Mouse (Mus musculus): ENCODE data around the gene N4bp3. TPM values are rescaled to one million over a fixed set of nuclear protein-coding genes. Genes with fewer than 3 reads are reported as not detected.
"Not testable (repeated sequence)": the region's sequence is repeated elsewhere in the genome, so short reads cannot be mapped to it uniquely, and the experiment has no call there.

Gene N4bp3
- polyA plus RNA-seq, 1 experiment from 2014 or later: 43.9 TPM

GRCm38 (mm10) chr11:51635525-51636322, 14.9 kb downstream of the N4bp3 start, which contains the start of gene Rmnd5b:
Gene Rmnd5b, minus strand, starts transcription at chr11:51635896.
- ATAC-seq: peak; percentile 83
- Histone ChIP-seq H3K4me3 (ENCODE audit: low read depth, low read length) (peak within 1 kb of the TSS; percentile 69), H3K36me3 (ENCODE audit: insufficient read depth, low read length) (no peaks in the 10 kb centered on the region), H3K4me2 (replicated peaks; ENCODE audit: low read depth, low read length) (peak within 1 kb of the TSS; percentile 79), H3K4me1 (ENCODE audit: insufficient read depth, low read depth, low read length) (peaks cover 6% of the 10 kb centered on the region), H3K27me3 (replicated peaks; ENCODE audit: insufficient read depth, low read length) (no peaks in the 10 kb centered on the region), H3K27ac (ENCODE audit: low read length) (peak within 1 kb of the TSS; percentile 91), H3K9me3 (ENCODE audit: low read length) (no peaks in the 10 kb centered on the region), H3K9ac (replicated peaks; ENCODE audit: low read depth) (peak within 1 kb of the TSS; percentile 57)
- TF ChIP-seq EP300 (IDR thresholded peaks at IDR 0.05) (peak; percentile 55), CTCF (IDR thresholded peaks at IDR 0.05) (peak; percentile 38)
- WGBS: under 1% methylated on average over 53 of the region's 61 CpGs
- peak; percentile 93 for DNase-seq (ENCODE audit: low spot score)

- no peak for TF ChIP-seq EP300 (IDR thresholded peaks at IDR 0.05)
- no peak for TF ChIP-seq CTCF (IDR thresholded peaks at IDR 0.05)
- H3K36me3 ChIP-seq (ENCODE audit: insufficient read depth, low read length): no peaks in the 10 kb centered on the region
- peak overlapping the region; percentile 79 for H3K4me2 ChIP-seq (replicated peaks; ENCODE audit: low read depth, low read length)
- WGBS: 7% methylated on average over 6 of the region's 6 CpGs
- peak overlapping the region; percentile 69 for H3K4me3 ChIP-seq (ENCODE audit: low read depth, low read length)
- DNase-seq (ENCODE audit: low spot score) (no peak), ATAC-seq (no peak)
- peak overlapping the region; percentile 57 for H3K9ac ChIP-seq (replicated peaks; ENCODE audit: low read depth)
- H3K27me3 ChIP-seq (replicated peaks; ENCODE audit: insufficient read depth, low read length): no peaks in the 10 kb centered on the region
- H3K4me1 ChIP-seq (ENCODE audit: insufficient read depth, low read depth, low read length): peaks cover 6% of the 10 kb centered on the region; the same call in 1 of the 2 replicates
- H3K27ac ChIP-seq (ENCODE audit: low read length): peak overlapping the region; percentile 91
- H3K9me3 ChIP-seq (ENCODE audit: low read length): no peaks in the 10 kb centered on the region
Observed at GRCm38 (mm10) chr11:51635127-51635524, 15.5 kb downstream of the N4bp3 start.

GRCm38 (mm10) chr11:51633721-51634120, 16.9 kb downstream of the N4bp3 start:
- WGBS: 85% methylated on average over 3 of the region's 3 CpGs
- no peak overlapping the region for H3K4me3 ChIP-seq (ENCODE audit: low read depth, low read length)
- ATAC-seq (no peak), DNase-seq (ENCODE audit: low spot score) (no peak)
- TF ChIP-seq EP300 (IDR thresholded peaks at IDR 0.05) (no peak), CTCF (IDR thresholded peaks at IDR 0.05) (no peak)
- no peak overlapping the region for H3K9ac ChIP-seq (replicated peaks; ENCODE audit: low read depth)
- H3K27ac ChIP-seq (ENCODE audit: low read length): no peak overlapping the region
- H3K27me3 ChIP-seq (replicated peaks; ENCODE audit: insufficient read depth, low read length): no peaks in the 10 kb centered on the region
- no peaks in the 10 kb centered on the region for H3K36me3 ChIP-seq (ENCODE audit: insufficient read depth, low read length)
- no peak overlapping the region for H3K4me2 ChIP-seq (replicated peaks; ENCODE audit: low read depth, low read length)
- no peaks in the 10 kb centered on the region for H3K9me3 ChIP-seq (ENCODE audit: low read length)
- peaks cover 6% of the 10 kb centered on the region; the same call in 1 of the 2 replicates for H3K4me1 ChIP-seq (ENCODE audit: insufficient read depth, low read depth, low read length)

- 93% methylated on average over 7 of the region's 7 CpGs for WGBS
- not testable (repeated sequence) for H3K4me3 ChIP-seq (ENCODE audit: low read depth, low read length); H3K27me3 ChIP-seq (replicated peaks; ENCODE audit: insufficient read depth, low read length); H3K4me2 ChIP-seq (replicated peaks; ENCODE audit: low read depth, low read length); H3K9me3 ChIP-seq (ENCODE audit: low read length); H3K9ac ChIP-seq (replicated peaks; ENCODE audit: low read depth); H3K27ac ChIP-seq (ENCODE audit: low read length); ATAC-seq; H3K4me1 ChIP-seq (ENCODE audit: insufficient read depth, low read depth, low read length); DNase-seq (ENCODE audit: low spot score); H3K36me3 ChIP-seq (ENCODE audit: insufficient read depth, low read length)
Observed at GRCm38 (mm10) chr11:51633200-51633599, 17.4 kb downstream of the N4bp3 start.

GRCm38 (mm10) chr11:51632130-51632753, 18.4 kb downstream of the N4bp3 start:
- Histone ChIP-seq H3K4me3 (ENCODE audit: low read depth, low read length) (no peak overlapping the region), H3K4me1 (ENCODE audit: insufficient read depth, low read depth, low read length) (no peaks in the 10 kb centered on the region), H3K36me3 (ENCODE audit: insufficient read depth, low read length) (peaks cover 7% of the 10 kb centered on the region; the same call in 1 of the 2 replicates), H3K4me2 (replicated peaks; ENCODE audit: low read depth, low read length) (no peak overlapping the region), H3K9me3 (ENCODE audit: low read length) (no peaks in the 10 kb centered on the region), H3K9ac (replicated peaks; ENCODE audit: low read depth) (no peak overlapping the region), H3K27ac (ENCODE audit: low read length) (peak overlapping the region; percentile 57; the same call in 1 of the 2 replicates), H3K27me3 (replicated peaks; ENCODE audit: insufficient read depth, low read length) (no peaks in the 10 kb centered on the region)
- TF ChIP-seq CTCF (IDR thresholded peaks at IDR 0.05): no peak
- no peak for TF ChIP-seq EP300 (IDR thresholded peaks at IDR 0.05)
- 76% methylated on average over 6 of the region's 6 CpGs for WGBS
- ATAC-seq: no peak
- no peak for DNase-seq (ENCODE audit: low spot score)

- 76% methylated on average over 15 of the region's 15 CpGs for WGBS
- H3K9ac ChIP-seq (replicated peaks; ENCODE audit: low read depth): no peak overlapping the region
- H3K9me3 ChIP-seq (ENCODE audit: low read length): no peaks in the 10 kb centered on the region
- H3K27me3 ChIP-seq (replicated peaks; ENCODE audit: insufficient read depth, low read length): no peaks in the 10 kb centered on the region
- ATAC-seq (no peak), DNase-seq (ENCODE audit: low spot score) (no peak)
- H3K27ac ChIP-seq (ENCODE audit: low read length): no peak overlapping the region
- no peak overlapping the region for H3K4me3 ChIP-seq (ENCODE audit: low read depth, low read length)
- TF ChIP-seq CTCF (IDR thresholded peaks at IDR 0.05): no peak
- TF ChIP-seq EP300 (IDR thresholded peaks at IDR 0.05): no peak
- peaks cover 22% of the 10 kb centered on the region for H3K36me3 ChIP-seq (ENCODE audit: insufficient read depth, low read length)
- no peaks in the 10 kb centered on the region for H3K4me1 ChIP-seq (ENCODE audit: insufficient read depth, low read depth, low read length)
- no peak overlapping the region for H3K4me2 ChIP-seq (replicated peaks; ENCODE audit: low read depth, low read length)
Observed at GRCm38 (mm10) chr11:51629651-51630314, 20.9 kb downstream of the N4bp3 start.

All from lung, postnatal 0 days (tissue).